Mouse (Mus musculus) heart, embryonic 16.5 days (tissue): ENCODE data around the gene Irs3. TPM values are rescaled to one million over a fixed set of nuclear protein-coding genes. Genes with fewer than 3 reads are reported as not detected.

Source experiments
- ATAC-seq: fragments of 200-750 bp; cut with Nextera tagmentation; replicated peaks from 2 replicates; pipeline ENCODE4 v1.8.0; 2017; ENCODE audit warnings: moderate number of reproducible peaks; ENCODE audit not compliant: insufficient read depth, low FRiP score; ENCODE audit errors: extremely low read depth
- H3K27ac ChIP-seq: fragments of 300-500 bp; sonication (generic); 2 replicates; pipeline ENCODE4 v1.5.1; 2014; ENCODE audit warnings: mild to moderate bottlenecking, low read length, control low read depth, moderate library complexity
- H3K27me3 ChIP-seq: fragments of 300-500 bp; sonication (generic); 2 replicates; pipeline ENCODE4 v1.6.1; 2014; ENCODE audit warnings: low read length, mixed read lengths; ENCODE audit not compliant: control insufficient read depth, insufficient read depth
- H3K36me3 ChIP-seq: fragments of 300-500 bp; sonication (generic); 2 replicates; pipeline ENCODE4 v1.6.1; 2014; ENCODE audit not compliant: control insufficient read depth, insufficient read depth
- H3K4me1 ChIP-seq: fragments of 300-500 bp; sonication (generic); 2 replicates; pipeline ENCODE4 v1.6.1; 2014; ENCODE audit warnings: low read length, mixed read lengths; ENCODE audit not compliant: control insufficient read depth, insufficient read depth
- H3K4me2 ChIP-seq: fragments of 300-500 bp; sonication (generic); 2 replicates; pipeline ENCODE4 v1.6.1; 2014; ENCODE audit warnings: low read depth, mild to moderate bottlenecking, control low read depth, low read length
- H3K4me3 ChIP-seq: fragments of 300-500 bp; sonication (generic); 2 replicates; pipeline ENCODE4 v1.5.1; 2014; ENCODE audit warnings: mild to moderate bottlenecking, control low read depth, low read length
- H3K9ac ChIP-seq: fragments of 300-500 bp; sonication (generic); 2 replicates; pipeline ENCODE4 v1.6.1; 2014; ENCODE audit warnings: low read length, control low read depth
- H3K9me3 ChIP-seq: fragments of 300-500 bp; sonication (generic); replicated peaks from 2 replicates; pipeline ENCODE4 v1.6.1; 2016; ENCODE audit warnings: low read length; ENCODE audit not compliant: control insufficient read depth
- WGBS: fragments of 180-500 bp; shearing (Covaris S2); extraction: QIAGEN DNeasy Blood & Tissue Kit; methylation state at CpG from one replicate; pipeline ENCODE4 v1.1.7; 2014; 5-methylcytosine and 5-hydroxymethylcytosine counted together
- polyA plus RNA-seq: library from polyadenylated mRNA; unstranded; fragments of >200 nt; fragmentation: Nextera tagmentation; extraction: Ambion mirVana; gene quantifications from 2 replicates; pipeline ENCODE4 v1.2.1, GENCODE M21; 2015

Gene Irs3
- polyA plus RNA-seq, 1 experiment from 2014 or later = 0.20 TPM

DNA sequence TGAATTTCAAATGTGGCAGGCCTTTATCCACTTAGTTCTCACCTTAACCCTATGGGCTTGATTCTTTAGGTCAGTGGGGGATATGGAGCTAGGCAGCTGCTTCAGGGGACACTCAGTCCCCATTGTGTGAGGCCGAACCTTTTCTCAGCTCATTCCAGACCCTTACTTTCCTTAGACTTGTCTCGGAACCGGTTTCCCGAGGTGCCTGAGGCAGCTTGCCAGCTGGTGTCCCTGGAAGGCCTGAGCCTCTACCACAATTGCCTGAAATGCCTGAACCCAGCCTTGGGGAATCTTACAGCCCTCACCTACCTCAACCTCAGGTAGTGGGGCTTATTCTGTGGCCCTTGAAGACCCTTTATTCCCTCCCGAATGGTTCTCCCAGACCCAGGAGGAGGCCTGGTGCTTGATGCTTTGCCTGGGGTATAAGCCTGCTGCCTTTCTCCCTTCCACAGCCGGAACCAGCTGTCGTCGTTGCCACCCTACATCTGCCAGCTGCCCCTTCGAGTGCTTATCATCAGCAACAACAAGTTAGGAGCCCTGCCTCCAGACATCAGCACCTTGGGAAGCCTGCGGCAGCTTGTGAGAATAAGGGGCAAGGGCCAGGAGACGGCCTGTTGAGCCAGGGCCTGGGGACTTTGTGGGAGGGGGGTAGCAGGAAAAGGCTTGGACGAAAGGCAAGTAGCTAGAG lies 12.0 kb downstream of the Irs3 start:
- Histone ChIP-seq H3K9ac (no peak overlapping the region), H3K27ac (no peak overlapping the region), H3K9me3 (no peaks in the 10 kb centered on the region), H3K4me1 (peaks cover 22% of the 10 kb centered on the region), H3K4me3 (no peak overlapping the region), H3K27me3 (no peaks in the 10 kb centered on the region), H3K36me3 (peaks cover 38% of the 10 kb centered on the region), H3K4me2 (no peak overlapping the region)
- 66% methylated on average over 12 of the region's 12 CpGs for WGBS
- no peak for ATAC-seq

DNA sequence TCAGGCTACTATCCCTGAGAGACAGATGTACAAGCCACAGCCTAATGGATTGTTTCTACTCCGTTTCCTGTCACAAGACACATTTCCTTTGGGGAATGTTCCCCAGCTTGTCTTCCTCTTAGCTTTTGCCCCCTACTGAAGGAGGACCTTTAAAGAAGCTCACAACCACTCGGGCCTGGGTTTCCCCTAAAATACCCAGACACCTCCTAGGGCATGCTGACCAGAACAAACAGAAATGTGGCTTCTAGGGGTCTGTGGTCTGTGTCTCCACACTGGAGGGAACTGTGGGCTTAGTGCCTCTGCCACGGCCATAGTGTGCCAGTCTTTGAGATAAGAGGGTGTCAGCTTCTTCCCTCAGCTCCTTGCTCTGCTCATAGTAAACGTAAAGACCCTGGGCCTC lies 13.9 kb downstream of the Irs3 start:
- Histone ChIP-seq H3K4me3 (peak overlapping the region; percentile 84), H3K27me3 (no peaks in the 10 kb centered on the region), H3K9me3 (no peaks in the 10 kb centered on the region), H3K36me3 (peaks cover 19% of the 10 kb centered on the region), H3K27ac (peak overlapping the region; percentile 91), H3K9ac (peak overlapping the region; percentile 89), H3K4me2 (peak overlapping the region; percentile 91), H3K4me1 (peaks cover 25% of the 10 kb centered on the region)
- ATAC-seq = no peak
- 36% methylated on average over 4 of the region's 4 CpGs for WGBS

DNA sequence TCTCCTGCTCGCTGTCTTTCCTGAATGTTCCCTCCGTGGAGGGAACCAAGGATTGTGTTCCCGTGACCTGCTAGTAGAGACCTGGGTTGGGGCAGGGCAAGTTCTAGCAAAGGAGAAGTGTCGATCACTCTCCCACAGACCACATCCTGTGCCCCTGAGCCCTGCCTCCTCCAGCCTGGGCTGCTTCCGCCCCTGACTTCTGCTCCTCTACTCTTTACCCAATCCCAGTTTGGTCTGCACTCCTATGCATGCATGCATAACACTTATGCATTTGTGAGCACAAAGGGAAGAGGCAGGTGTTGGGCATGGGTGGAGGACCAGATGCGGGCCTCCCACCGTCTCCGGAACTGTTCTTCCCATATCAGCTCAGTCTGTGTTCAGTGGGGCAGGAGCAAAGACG lies 14.3 kb downstream of the Irs3 start:
- no peak for ATAC-seq
- Histone ChIP-seq H3K36me3 (peaks cover 15% of the 10 kb centered on the region), H3K27me3 (no peaks in the 10 kb centered on the region), H3K9me3 (no peaks in the 10 kb centered on the region), H3K9ac (peak overlapping the region; percentile 89), H3K4me3 (peak overlapping the region; percentile 84), H3K4me1 (peaks cover 25% of the 10 kb centered on the region), H3K27ac (peak overlapping the region; percentile 91), H3K4me2 (peak overlapping the region; percentile 91)
- WGBS = 46% methylated on average over 9 of the region's 9 CpGs

DNA sequence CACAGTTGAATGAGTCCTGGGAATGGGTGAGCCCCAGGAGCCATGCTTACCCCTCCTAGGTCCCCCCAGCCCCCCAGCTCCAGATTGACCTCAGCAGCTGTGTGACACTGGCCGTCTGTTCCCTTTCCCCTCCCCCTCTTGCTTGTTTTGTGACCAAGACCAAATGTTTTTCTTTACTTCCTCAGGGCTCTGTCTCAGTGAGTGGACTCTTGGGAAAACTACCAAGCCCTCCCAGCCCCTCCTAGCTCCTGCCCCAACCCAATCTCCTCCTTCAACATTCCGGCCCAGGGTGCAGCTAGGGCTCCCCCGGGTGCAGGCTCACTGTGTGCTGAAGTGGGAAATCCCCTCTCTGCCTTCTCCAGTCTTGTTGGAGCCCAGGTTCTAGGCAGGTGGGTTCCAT lies 14.9 kb downstream of the Irs3 start:
- WGBS = 29% methylated on average over 3 of the region's 3 CpGs
- no peak for ATAC-seq
- Histone ChIP-seq H3K9me3 (no peaks in the 10 kb centered on the region), H3K9ac (peak overlapping the region; percentile 89), H3K4me2 (peak overlapping the region; percentile 91), H3K27ac (peak overlapping the region; percentile 91), H3K36me3 (peaks cover 11% of the 10 kb centered on the region), H3K4me1 (peaks cover 25% of the 10 kb centered on the region), H3K4me3 (peak overlapping the region; percentile 84), H3K27me3 (no peaks in the 10 kb centered on the region)

DNA sequence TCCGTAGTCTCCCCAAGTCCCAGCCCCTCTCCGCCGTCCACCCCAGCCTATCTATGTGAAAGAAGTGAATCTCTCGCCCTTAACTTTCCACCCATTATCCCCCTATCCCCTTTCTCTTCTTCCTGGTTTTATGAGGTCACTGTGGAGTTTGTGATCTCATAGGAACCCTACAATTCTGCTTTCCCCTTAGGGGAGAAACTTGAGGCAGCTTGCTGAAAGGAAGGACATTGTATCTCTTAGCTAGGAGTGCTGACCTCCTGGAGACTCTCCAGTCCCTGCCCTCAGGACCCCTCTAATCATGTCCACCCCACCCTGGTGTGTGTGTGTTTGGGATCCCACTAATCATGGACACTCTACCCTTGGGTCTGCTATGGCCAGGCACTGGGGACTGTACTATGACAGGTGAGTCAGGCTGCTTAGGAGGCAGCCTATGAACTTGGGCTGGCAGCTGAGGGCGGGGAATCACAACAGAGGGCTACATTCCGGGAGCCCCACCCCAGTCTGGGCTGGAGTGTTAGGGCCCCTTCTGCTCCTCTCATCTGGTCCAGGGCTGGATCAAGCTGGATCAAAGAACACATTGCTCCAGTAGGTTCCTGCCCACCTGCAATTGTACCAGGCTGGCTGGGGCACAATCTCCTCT lies 15.5 kb downstream of the Irs3 start:
- Histone ChIP-seq H3K27me3 (no peaks in the 10 kb centered on the region), H3K4me3 (peak overlapping the region; percentile 84), H3K36me3 (peaks cover 5% of the 10 kb centered on the region), H3K9ac (peak overlapping the region; percentile 89), H3K9me3 (no peaks in the 10 kb centered on the region), H3K4me1 (peaks cover 25% of the 10 kb centered on the region), H3K4me2 (peak overlapping the region; percentile 91), H3K27ac (peak overlapping the region; percentile 91)
- WGBS = 18% methylated on average over 6 of the region's 6 CpGs
- ATAC-seq = no peak

DNA sequence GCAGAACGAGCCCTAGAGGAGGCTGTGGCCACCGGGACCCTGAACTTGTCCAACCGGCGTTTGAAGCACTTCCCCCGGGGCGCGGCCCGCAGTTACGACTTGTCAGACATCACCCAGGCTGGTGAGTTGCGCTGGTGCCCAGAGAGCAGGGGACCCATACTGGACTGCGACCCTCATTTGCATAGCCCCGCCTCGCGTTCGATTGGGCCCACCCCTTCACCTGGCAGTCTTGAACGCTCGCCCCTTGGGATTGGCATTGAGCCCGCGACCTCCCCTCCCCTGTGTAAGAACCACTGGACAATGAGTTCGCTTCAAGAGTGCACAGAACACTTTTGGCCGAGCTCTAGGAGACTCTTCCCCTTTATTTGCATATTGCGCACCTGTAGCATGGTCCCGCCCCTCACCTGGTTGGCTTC lies 16.2 kb downstream of the Irs3 start:
- peaks cover 5% of the 10 kb centered on the region for H3K36me3 ChIP-seq
- WGBS = under 1% methylated on average over 23 of the region's 23 CpGs
- H3K9ac ChIP-seq = peak overlapping the region; percentile 89
- H3K27me3 ChIP-seq = no peaks in the 10 kb centered on the region
- ATAC-seq = peak; percentile 8; the same call in 1 of the 2 replicates
- H3K4me3 ChIP-seq = peak overlapping the region; percentile 84
- peak overlapping the region; percentile 91 for H3K27ac ChIP-seq
- H3K4me2 ChIP-seq = peak overlapping the region; percentile 91
- H3K4me1 ChIP-seq = peaks cover 25% of the 10 kb centered on the region
- H3K9me3 ChIP-seq = no peaks in the 10 kb centered on the region

DNA sequence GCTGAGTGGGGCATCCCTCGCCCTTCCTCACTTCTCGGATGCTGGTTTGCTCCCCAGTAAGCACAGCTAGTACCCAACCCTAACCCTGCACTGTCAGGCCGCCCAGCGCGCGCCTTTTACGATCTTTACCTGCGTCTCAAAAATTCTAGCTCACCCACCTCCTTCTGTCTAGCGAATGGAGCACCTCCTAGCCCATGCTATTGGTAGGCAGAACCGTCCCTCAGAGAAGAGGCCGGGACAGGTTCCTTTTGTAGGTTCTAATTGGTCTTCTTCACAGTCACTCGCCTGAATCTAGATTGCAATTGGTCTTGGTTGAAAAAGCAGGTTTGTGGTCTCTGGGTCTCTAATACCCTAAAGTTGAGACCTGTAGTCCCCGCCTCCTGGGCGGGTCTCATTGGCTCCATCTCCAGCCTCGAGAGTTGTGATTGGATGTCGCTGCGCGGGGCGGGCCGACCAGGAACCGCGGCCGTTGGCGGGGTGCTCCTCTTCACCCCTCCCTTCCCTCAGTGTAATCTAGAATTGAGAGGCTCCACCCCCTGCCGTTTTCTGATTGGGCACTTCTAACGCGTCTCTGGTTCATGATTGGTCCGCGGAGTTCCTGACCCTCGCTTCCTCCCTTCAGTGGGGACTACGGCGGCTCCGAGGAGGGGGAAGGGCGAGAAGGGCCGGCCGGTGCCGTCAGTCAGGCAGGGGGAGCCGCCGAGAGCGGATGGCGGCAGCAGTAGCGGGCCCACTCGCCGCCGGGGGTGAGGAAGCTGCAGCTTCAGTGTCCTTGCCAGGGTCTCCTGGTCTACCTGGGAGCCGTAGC lies 16.8 kb downstream of the Irs3 start, which contains the start of the genes Fbxo24, Lrch4 and Gm20605:
Fbxo24 (minus strand) TSS at position 505 of the 808 bp plus-strand sequence.
Lrch4 (plus strand) TSS at position 624 of the 808 bp plus-strand sequence.
Gm20605 (plus strand) TSS at position 678 of the 808 bp plus-strand sequence.
- Histone ChIP-seq H3K27ac (peak within 1 kb of the TSS; percentile 93), H3K4me3 (peak within 1 kb of the TSS; percentile 84), H3K4me1 (peaks cover 25% of the 10 kb centered on the region), H3K27me3 (no peaks in the 10 kb centered on the region), H3K9ac (peak within 1 kb of the TSS; percentile 89), H3K9me3 (no peaks in the 10 kb centered on the region), H3K36me3 (peaks cover under 1% of the 10 kb centered on the region; the same call in 1 of the 2 replicates), H3K4me2 (peak within 1 kb of the TSS; percentile 91)
- under 1% methylated on average over 46 of the region's 46 CpGs for WGBS
- ATAC-seq = peak; percentile 95

DNA sequence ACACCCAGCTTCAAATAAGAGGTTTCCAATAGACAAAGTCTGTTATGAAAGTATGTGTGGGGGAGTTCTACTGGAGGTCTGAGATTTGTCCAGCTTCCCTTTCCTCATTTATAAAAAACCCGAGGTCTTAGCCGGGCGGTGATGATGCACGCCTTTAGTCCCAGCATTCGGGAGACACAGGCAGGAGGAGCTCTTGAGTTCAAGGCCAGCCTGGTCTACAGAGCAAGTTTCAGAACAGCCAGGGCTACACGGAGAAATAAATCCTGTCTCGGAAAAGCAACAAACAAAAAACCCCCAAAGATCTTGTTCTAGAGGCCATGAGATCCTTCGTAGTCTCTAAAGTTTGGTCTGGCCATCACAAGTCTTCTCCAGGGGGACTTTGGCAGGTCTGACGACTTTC lies 17.5 kb downstream of the Irs3 start:
- Histone ChIP-seq H3K27me3 (no peaks in the 10 kb centered on the region), H3K36me3 (no peaks in the 10 kb centered on the region), H3K27ac (peak overlapping the region; percentile 93), H3K9ac (peak overlapping the region; percentile 73), H3K9me3 (no peaks in the 10 kb centered on the region), H3K4me3 (peak overlapping the region; percentile 69), H3K4me1 (peaks cover 25% of the 10 kb centered on the region), H3K4me2 (peak overlapping the region; percentile 67)
- no peak for ATAC-seq
- 2% methylated on average over 9 of the region's 9 CpGs for WGBS
